Mouse (Mus musculus): Measurements from ENCODE around the gene Gm38431.
A peak's percentile ranks its signal among the peaks of the same experiment; 100 is the strongest.
"Not testable (repeated sequence)": the region's sequence is repeated elsewhere in the genome, so short reads cannot be mapped to it uniquely, and the experiment has no call there.

Gene Gm38431

GRCm38 (mm10) chr9:21105760-21106564 is 14.2 kb upstream of the Gm38431 start:
- no peak for DNase-seq (ENCODE audit: low spot score in 2 of 2)

- DNase-seq (ENCODE audit: low spot score in 2 of 2), result no peak
Measured at GRCm38 (mm10) chr9:21104814-21105213, 13.0 kb upstream of the Gm38431 start.

GRCm38 (mm10) chr9:21102076-21102475 is 10.3 kb upstream of the Gm38431 start:
- no peak for DNase-seq (ENCODE audit: low spot score in 2 of 2)

- DNase-seq (ENCODE audit: low spot score in 2 of 2), result no peak
Measured at GRCm38 (mm10) chr9:21100447-21101161, 8.8 kb upstream of the Gm38431 start.

GRCm38 (mm10) chr9:21097793-21098192 is 6.0 kb upstream of the Gm38431 start:
- DNase-seq (ENCODE audit: low spot score in 2 of 2), result no peak

GRCm38 (mm10) chr9:21095958-21096357 is 4.2 kb upstream of the Gm38431 start:
- DNase-seq (ENCODE audit: low spot score in 2 of 2), result no peak

- DNase-seq (ENCODE audit: low spot score in 2 of 2), result no peak
Measured at GRCm38 (mm10) chr9:21093423-21093822, 1.6 kb upstream of the Gm38431 start.

- no peak for DNase-seq (ENCODE audit: low spot score in 2 of 2)
Measured at GRCm38 (mm10) chr9:21090972-21091706, 658 bp downstream of the Gm38431 start.

GRCm38 (mm10) chr9:21090537-21090936 is 1.3 kb downstream of the Gm38431 start:
- no peak for DNase-seq (ENCODE audit: low spot score in 2 of 2)

- DNase-seq (ENCODE audit: low spot score in 2 of 2), result no peak
Measured at GRCm38 (mm10) chr9:21083324-21083723, 8.5 kb downstream of the Gm38431 start.

GRCm38 (mm10) chr9:21081127-21081526 is 10.7 kb downstream of the Gm38431 start:
- no peak for DNase-seq (ENCODE audit: low spot score in 2 of 2)

GRCm38 (mm10) chr9:21075625-21076024 is 16.2 kb downstream of the Gm38431 start:
- DNase-seq (ENCODE audit: low spot score in 2 of 2), result no peak

GRCm38 (mm10) chr9:21074173-21074572 is 17.6 kb downstream of the Gm38431 start:
- no peak for DNase-seq (ENCODE audit: low spot score in 2 of 2)

- DNase-seq (ENCODE audit: low spot score in 2 of 2), result peak; percentile 82 to 87
Measured at GRCm38 (mm10) chr9:21073044-21073840, 18.6 kb downstream of the Gm38431 start, which contains the start of the genes Gm49373 and Fdx1l. Gene Gm49373, minus strand, starts transcription at chr9:21073096. Gene Fdx1l, minus strand, starts transcription at chr9:21073614.

- no peak for DNase-seq (ENCODE audit: low spot score in 2 of 2)
Measured at GRCm38 (mm10) chr9:21072641-21073040, 19.2 kb downstream of the Gm38431 start.

- DNase-seq (ENCODE audit: low spot score in 2 of 2), result no peak
Measured at GRCm38 (mm10) chr9:21067006-21067684, 24.7 kb downstream of the Gm38431 start, which contains the start of gene Zglp1. Gene Zglp1, minus strand, starts transcription at chr9:21067093.

GRCm38 (mm10) chr9:21062928-21063327 is 28.9 kb downstream of the Gm38431 start:
- no peak for DNase-seq (ENCODE audit: low spot score in 2 of 2)

- no peak for DNase-seq (ENCODE audit: low spot score in 2 of 2)
Measured at GRCm38 (mm10) chr9:21051578-21051977, 40.2 kb downstream of the Gm38431 start.

- DNase-seq (ENCODE audit: low spot score in 2 of 2), result no peak
Measured at GRCm38 (mm10) chr9:21045235-21045634, 46.6 kb downstream of the Gm38431 start.

- not testable (repeated sequence) for DNase-seq (ENCODE audit: low spot score in 2 of 2)
Measured at GRCm38 (mm10) chr9:21044785-21045184, 47.0 kb downstream of the Gm38431 start.

- DNase-seq (ENCODE audit: low spot score in 2 of 2), result no peak
Measured at GRCm38 (mm10) chr9:21043563-21043962, 48.2 kb downstream of the Gm38431 start.

Measured in urinary bladder, postnatal 4 days (tissue).